Mouse (Mus musculus) lung, embryonic 14.5 days (tissue): Measurements from ENCODE around the gene Rgs6. TPM values are rescaled to one million over a fixed set of nuclear protein-coding genes. Genes with fewer than 3 reads are reported as not detected.

Source experiments
- ATAC-seq: fragments of 200-750 bp; cut with Nextera tagmentation; 2 replicates; pipeline ENCODE4 v1.8.0; 2017; ENCODE audit warnings: mild to moderate bottlenecking, moderate TSS enrichment, moderate library complexity; ENCODE audit not compliant: insufficient read depth
- DNase-seq: peaks from one replicate; pipeline ENCODE4 v3.0.0-alpha.2; 2015
- H3K27ac ChIP-seq: fragments of 300-500 bp; sonication (generic); 2 replicates; pipeline ENCODE4 v1.5.1; 2014; ENCODE audit warnings: low read depth, mild to moderate bottlenecking, moderate library complexity
- H3K27me3 ChIP-seq: fragments of 300-500 bp; sonication (generic); 2 replicates; pipeline ENCODE4 v1.6.1; 2014; ENCODE audit warnings: low read length, control low read depth; ENCODE audit not compliant: insufficient read depth
- H3K36me3 ChIP-seq: fragments of 300-500 bp; sonication (generic); 2 replicates; pipeline ENCODE4 v1.6.1; 2014; ENCODE audit warnings: control low read depth; ENCODE audit not compliant: insufficient read depth
- H3K4me1 ChIP-seq: fragments of 300-500 bp; sonication (generic); 2 replicates; pipeline ENCODE4 v1.6.1; 2014; ENCODE audit warnings: antibody characterized with exemption, control low read depth; ENCODE audit not compliant: insufficient read depth
- H3K4me2 ChIP-seq: fragments of 300-500 bp; sonication (generic); 2 replicates; pipeline ENCODE4 v1.6.1; 2014; ENCODE audit warnings: mild to moderate bottlenecking
- H3K4me3 ChIP-seq: fragments of 300-500 bp; sonication (generic); 2 replicates; pipeline ENCODE4 v1.5.1; 2014; ENCODE audit warnings: low read depth, low read length
- H3K9ac ChIP-seq: fragments of 300-500 bp; sonication (generic); 2 replicates; pipeline ENCODE4 v1.6.1; 2014
- H3K9me3 ChIP-seq: fragments of 300-500 bp; sonication (generic); 2 replicates; pipeline ENCODE4 v1.6.1; 2016; ENCODE audit warnings: low read depth, low read length, control low read depth
- CTCF ChIP-seq: IDR thresholded peaks from 2 replicates; pipeline ENCODE4 v1.5.1; 2016; ENCODE audit warnings: antibody characterized with exemption, low read depth
- WGBS: fragments of 180-500 bp; shearing (Covaris S2); extraction: QIAGEN DNeasy Blood & Tissue Kit; methylation state at CpG from one replicate; pipeline ENCODE4 v1.1.7; 2014; 5-methylcytosine and 5-hydroxymethylcytosine counted together
- polyA plus RNA-seq: library from polyadenylated mRNA; unstranded; fragments of >200 nt; fragmentation: Nextera tagmentation; extraction: Ambion mirVana; gene quantifications from 2 replicates; pipeline ENCODE4 v1.2.1, GENCODE M21; 2014

Rgs6 gene
- polyA plus RNA-seq, 1 experiment from 2014 or later, result 2.8 TPM

DNA sequence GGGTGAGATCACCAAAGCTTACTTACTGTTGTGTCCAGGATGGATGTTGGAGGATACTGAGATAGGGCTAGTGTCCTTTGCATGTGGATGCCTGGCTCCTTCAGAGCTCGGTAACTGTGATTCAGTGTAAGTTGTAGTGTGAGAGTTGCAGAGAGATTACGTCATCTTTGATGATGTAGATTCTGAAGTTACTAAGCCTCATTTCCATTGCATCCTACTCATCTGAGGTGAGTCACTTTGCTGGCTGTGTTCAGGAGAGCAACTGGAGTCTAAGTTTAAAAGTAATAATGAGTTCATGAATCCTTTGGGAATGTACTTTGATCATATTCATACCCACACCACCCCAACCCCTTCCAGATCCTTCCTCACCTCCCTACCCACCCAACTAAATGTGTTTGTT lies 227.9 kb downstream of the Rgs6 start:
- DNase-seq, result no peak
- Histone ChIP-seq H3K27ac (no peak overlapping the region), H3K4me3 (no peak overlapping the region), H3K27me3 (no peaks in the 10 kb centered on the region), H3K9ac (no peak overlapping the region), H3K4me1 (no peaks in the 10 kb centered on the region), H3K36me3 (no peaks in the 10 kb centered on the region), H3K9me3 (no peaks in the 10 kb centered on the region), H3K4me2 (no peak overlapping the region)
- ATAC-seq, result no peak
- no peak for TF ChIP-seq CTCF
- WGBS, result 81% methylated on average over 2 of the region's 2 CpGs

DNA sequence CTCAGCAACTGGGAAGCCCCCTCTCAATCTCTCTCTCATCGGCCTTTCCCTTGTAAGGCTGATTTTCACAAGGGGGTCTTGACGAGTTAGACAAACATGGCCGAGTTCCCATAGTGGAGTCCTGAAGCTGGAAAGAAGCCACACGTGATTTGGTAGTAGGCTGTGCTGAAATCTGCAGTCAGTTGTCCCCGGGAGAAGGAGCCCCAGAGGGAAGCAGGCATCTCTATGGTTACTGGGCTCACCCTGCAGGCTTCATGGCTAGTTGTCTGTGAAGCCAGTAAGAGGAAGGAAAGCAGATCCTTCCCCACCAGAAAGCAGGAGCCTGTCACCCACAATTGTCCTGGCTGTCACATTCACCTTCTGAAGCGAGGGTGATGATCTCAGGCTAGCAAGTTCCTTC lies 231.2 kb downstream of the Rgs6 start:
- 54% methylated on average over 6 of the region's 6 CpGs for WGBS
- no peaks in the 10 kb centered on the region for H3K36me3 ChIP-seq
- no peak overlapping the region for H3K27ac ChIP-seq
- TF ChIP-seq CTCF, result no peak
- H3K4me3 ChIP-seq, result no peak overlapping the region
- DNase-seq, result no peak
- H3K4me1 ChIP-seq, result no peaks in the 10 kb centered on the region
- ATAC-seq, result no peak
- H3K9ac ChIP-seq, result no peak overlapping the region
- no peaks in the 10 kb centered on the region for H3K27me3 ChIP-seq
- H3K4me2 ChIP-seq, result no peak overlapping the region
- H3K9me3 ChIP-seq, result no peaks in the 10 kb centered on the region

DNA sequence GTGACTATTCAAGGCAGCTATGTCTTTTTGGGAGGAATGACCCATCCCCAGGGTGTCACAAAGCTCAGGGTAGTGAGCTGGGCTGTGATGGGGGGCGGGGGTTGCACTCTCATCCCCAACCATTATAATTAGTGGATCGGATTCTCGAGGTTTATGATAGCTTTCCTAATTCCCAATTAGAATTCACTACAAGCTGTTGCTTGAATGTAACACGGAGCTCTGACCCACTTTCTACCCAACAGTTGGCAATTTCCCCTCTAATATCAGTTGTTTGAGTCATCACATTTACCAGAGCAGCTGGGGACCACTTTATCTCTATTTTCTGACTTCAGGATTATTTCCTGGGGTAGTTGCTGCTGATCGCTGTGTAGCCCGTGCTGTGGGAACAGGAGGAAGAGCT lies 231.9 kb downstream of the Rgs6 start:
- no peak for DNase-seq
- Histone ChIP-seq H3K4me3 (no peak overlapping the region), H3K27ac (no peak overlapping the region), H3K4me1 (no peaks in the 10 kb centered on the region), H3K27me3 (no peaks in the 10 kb centered on the region), H3K9ac (no peak overlapping the region), H3K9me3 (no peaks in the 10 kb centered on the region), H3K4me2 (no peak overlapping the region), H3K36me3 (no peaks in the 10 kb centered on the region)
- WGBS, result 81% methylated on average over 6 of the region's 6 CpGs
- no peak for ATAC-seq
- no peak for TF ChIP-seq CTCF

DNA sequence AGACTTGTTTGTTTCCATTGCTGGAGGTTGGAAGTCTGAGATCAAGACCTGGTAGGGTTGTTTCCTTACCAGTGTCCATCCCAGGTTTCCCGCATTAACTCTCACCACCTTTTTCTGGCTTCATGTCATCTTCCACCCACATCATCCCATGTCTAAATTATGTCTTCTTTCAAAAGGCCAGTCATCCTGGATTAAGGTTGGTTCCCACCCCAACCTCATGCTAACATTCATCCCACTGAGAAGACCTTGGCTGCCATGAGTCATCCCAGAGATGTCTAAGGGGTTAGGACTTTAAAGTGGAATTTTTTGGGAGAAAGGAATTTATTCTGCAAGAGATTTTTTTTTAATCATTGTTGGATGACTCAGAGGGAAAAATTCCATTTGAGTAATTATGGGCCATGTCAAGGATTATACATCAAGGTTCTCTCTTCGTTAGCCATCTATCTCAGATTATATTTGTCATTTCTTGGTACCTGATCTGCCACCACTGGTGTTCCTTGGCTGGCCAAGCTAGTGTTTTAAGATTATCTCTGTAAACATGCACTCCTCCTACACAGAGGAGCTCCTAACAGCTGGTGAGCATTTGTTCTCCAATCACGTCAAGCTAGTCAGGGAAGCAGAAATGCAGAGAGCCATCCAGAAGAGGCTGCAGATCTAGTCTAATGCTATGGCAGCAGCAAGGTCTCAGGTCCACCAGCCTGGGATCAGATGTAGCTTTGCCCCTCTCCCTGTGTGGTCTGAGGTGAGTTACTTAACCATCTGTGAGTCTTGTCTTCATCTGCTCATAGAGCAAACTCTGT lies 234.9 kb downstream of the Rgs6 start:
- 66% methylated on average over 3 of the region's 3 CpGs for WGBS
- no peaks in the 10 kb centered on the region for H3K9me3 ChIP-seq
- H3K27me3 ChIP-seq, result no peaks in the 10 kb centered on the region
- H3K4me2 ChIP-seq, result no peak overlapping the region
- DNase-seq, result no peak
- TF ChIP-seq CTCF, result no peak
- no peak for ATAC-seq
- H3K4me1 ChIP-seq, result no peaks in the 10 kb centered on the region
- no peak overlapping the region for H3K4me3 ChIP-seq
- no peak overlapping the region for H3K9ac ChIP-seq
- H3K36me3 ChIP-seq, result no peaks in the 10 kb centered on the region
- H3K27ac ChIP-seq, result no peak overlapping the region

DNA sequence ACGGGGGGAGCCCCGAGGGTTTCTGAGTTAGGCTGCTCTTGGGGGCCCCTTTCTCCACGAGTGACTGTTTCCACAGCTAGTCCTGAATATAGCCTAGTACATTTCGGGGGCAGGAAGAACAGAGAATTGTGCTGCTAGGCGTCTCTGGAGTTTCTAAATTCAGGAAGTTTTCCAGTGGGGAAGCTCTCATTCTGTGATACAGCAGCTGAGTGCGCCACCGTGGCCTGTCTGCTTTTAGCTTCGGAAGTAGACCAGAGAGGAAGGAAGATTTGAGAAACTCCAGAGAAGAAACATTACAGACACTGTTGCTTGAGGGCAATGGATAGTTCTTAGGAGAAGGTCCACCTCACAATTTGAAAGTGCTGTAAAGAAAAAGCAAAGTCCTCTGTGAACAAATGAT lies 242.2 kb downstream of the Rgs6 start:
- Histone ChIP-seq H3K4me2 (no peak overlapping the region), H3K36me3 (no peaks in the 10 kb centered on the region), H3K4me3 (no peak overlapping the region), H3K9me3 (no peaks in the 10 kb centered on the region), H3K27me3 (no peaks in the 10 kb centered on the region), H3K4me1 (no peaks in the 10 kb centered on the region), H3K9ac (no peak overlapping the region), H3K27ac (no peak overlapping the region)
- no peak for TF ChIP-seq CTCF
- WGBS, result 77% methylated on average over 8 of the region's 8 CpGs
- ATAC-seq (no peak), DNase-seq (no peak)

DNA sequence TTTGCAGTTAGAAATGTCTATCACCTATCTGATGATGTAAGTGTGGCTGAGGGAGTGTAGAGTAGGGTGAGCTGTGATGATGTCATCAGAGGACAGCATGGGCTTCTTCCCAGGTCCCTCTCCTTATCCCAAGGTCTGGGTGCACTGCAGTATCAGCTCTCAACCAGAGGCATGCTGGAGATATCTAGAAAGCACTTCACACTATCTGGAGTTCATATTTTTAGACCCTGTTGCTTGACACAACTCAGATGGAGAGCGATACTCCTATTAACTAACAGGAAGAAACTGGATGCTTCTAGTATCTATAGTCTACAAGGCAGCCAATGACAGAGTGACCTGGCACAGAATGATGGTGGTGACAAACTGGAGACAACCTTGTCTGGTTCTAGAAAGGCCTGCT lies 250.5 kb downstream of the Rgs6 start:
- H3K27me3 ChIP-seq, result no peaks in the 10 kb centered on the region
- WGBS, result 90% methylated on average over 1 of the region's 1 CpGs
- ATAC-seq, result no peak

DNA sequence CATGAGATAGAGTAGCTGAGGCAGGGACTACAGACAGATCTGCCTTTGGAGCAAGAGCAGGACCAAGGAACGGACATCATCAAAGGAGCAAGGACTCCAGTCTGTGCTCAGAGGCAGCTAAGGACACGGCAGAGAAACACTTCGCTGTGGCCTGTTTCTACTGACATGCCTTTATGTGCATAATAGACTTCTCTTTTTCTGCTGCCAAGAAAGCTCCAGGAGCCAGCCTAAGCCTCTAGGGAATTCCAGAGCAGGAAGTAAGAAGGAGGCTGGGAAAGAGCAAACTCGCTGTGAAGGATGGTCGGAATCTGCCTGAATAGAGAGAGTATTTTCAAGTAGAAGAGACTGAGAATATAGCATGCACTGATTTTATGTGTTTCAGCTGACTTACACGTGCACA lies 253.5 kb downstream of the Rgs6 start:
- no peak for TF ChIP-seq CTCF
- DNase-seq, result peak; percentile 6
- 62% methylated on average over 6 of the region's 6 CpGs for WGBS

More for the DNA sequence above, 250.5 kb downstream of the Rgs6 start:
- no peaks in the 10 kb centered on the region for H3K4me1 ChIP-seq
- H3K9ac ChIP-seq, result no peak overlapping the region
- no peaks in the 10 kb centered on the region for H3K36me3 ChIP-seq
- no peak overlapping the region for H3K4me3 ChIP-seq
- no peak for DNase-seq
- no peak overlapping the region for H3K4me2 ChIP-seq
- TF ChIP-seq CTCF, result no peak
- no peaks in the 10 kb centered on the region for H3K9me3 ChIP-seq
- no peak overlapping the region for H3K27ac ChIP-seq

More for the DNA sequence above, 253.5 kb downstream of the Rgs6 start:
- H3K27me3 ChIP-seq, result no peaks in the 10 kb centered on the region
- no peaks in the 10 kb centered on the region for H3K36me3 ChIP-seq
- H3K9me3 ChIP-seq, result no peaks in the 10 kb centered on the region
- no peak overlapping the region for H3K9ac ChIP-seq
- H3K4me1 ChIP-seq, result no peaks in the 10 kb centered on the region
- no peak overlapping the region for H3K4me3 ChIP-seq
- no peak overlapping the region for H3K27ac ChIP-seq
- ATAC-seq, result no peak
- H3K4me2 ChIP-seq, result no peak overlapping the region
